Mouse (Mus musculus): Measurements from ENCODE around the gene Rora.

DNA sequence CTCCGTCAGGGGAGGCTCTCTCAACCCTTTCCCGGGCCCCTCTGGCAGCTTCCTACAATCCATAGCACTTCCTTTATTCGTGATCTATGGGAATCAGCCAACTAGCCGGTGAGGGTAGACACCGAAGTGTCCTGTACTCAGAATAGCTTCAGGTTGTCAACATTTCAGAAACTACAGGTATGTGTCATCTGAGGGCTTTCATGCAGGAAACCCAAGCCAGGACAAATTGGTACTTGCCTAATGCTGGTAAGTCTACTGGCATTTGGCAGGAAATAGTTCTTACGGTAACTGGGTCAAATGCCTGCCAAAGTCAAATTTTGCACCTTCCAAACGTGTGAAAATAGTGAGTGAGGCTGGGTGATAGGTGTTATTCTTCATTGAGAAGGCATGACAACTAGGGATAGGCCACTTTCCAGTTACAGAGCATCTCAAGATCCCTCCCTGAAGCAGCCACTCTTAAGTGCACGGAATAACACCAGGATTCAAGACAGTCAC is 708.4 kb downstream of the Rora start:
- TF ChIP-seq CTCF (IDR thresholded peaks at IDR 0.05; ENCODE audit: borderline replicate concordance, control insufficient read depth, extremely low read depth, insufficient read depth, low read length, poor library complexity) = no peak
- no peak for TF ChIP-seq POLR2A (IDR thresholded peaks at IDR 0.05; ENCODE audit: control insufficient read depth, extremely low read depth, insufficient read depth, low read length, poor library complexity)

Data from thymus, adult 2 months (tissue).